Comparison of ENCODE assay signal across 18 mouse cellular contexts in genomic region chr17:86244397-86244796, GRCm38 (mm10).
"Had no signal": no experiment of that assay in that cellular context is flagged by ENCODE, and none has a peak within 500 bp of the region (broad histone marks: within the 10 kb centered on the region; RNA-seq: fewer than 3 reads in every experiment).

No protein-coding gene starts in this region.

- H3K36me3 ChIP-seq: midbrain, embryonic 13.5 days; midbrain, embryonic 15.5 days; neural tube, embryonic 13.5 days; neural tube, embryonic 15.5 days had no signal

- H3K4me3 ChIP-seq: megakaryocyte, embryonic 14.5 days; midbrain, embryonic 13.5 days; midbrain, embryonic 15.5 days; myocyte; neural tube, embryonic 13.5 days; neural tube, embryonic 15.5 days had no signal

- H3K4me1 ChIP-seq: midbrain, embryonic 15.5 days had no signal

- H3K9me3 ChIP-seq: midbrain, embryonic 13.5 days; midbrain, embryonic 15.5 days; neural tube, embryonic 13.5 days; neural tube, embryonic 15.5 days had no signal

- H3K9ac ChIP-seq: lung, embryonic 14.5 days; midbrain, embryonic 13.5 days; midbrain, embryonic 15.5 days; neural tube, embryonic 13.5 days; neural tube, embryonic 15.5 days had no signal

- DNase-seq: lung, adult 18-20 months; lung, embryonic 14.5 days; lung, postnatal 10 days; retina, postnatal 1 day; right cerebral cortex, adult 18-20 months; right cerebral cortex, postnatal 25 days; right cerebral cortex, postnatal 4 days; spleen, adult 18-20 months; thymus, adult 18-20 months; thymus, postnatal 14 days; thymus, postnatal 36 days had no signal

- ATAC-seq: midbrain, embryonic 13.5 days; midbrain, embryonic 15.5 days had no signal

- H3K4me2 ChIP-seq: lung, embryonic 14.5 days; midbrain, embryonic 11.5 days; midbrain, embryonic 13.5 days; midbrain, embryonic 15.5 days; neural tube, embryonic 13.5 days; neural tube, embryonic 15.5 days had no signal

- H3K27ac ChIP-seq: midbrain, embryonic 13.5 days; midbrain, embryonic 15.5 days; neural tube, embryonic 13.5 days; neural tube, embryonic 15.5 days had no signal

- H3K27me3 ChIP-seq: midbrain, embryonic 13.5 days; midbrain, embryonic 15.5 days; neural tube, embryonic 13.5 days; neural tube, embryonic 15.5 days had no signal
